Mouse (Mus musculus): ENCODE measurements around the gene Dhx15.

- TF ChIP-seq CTCF (IDR thresholded peaks at IDR 0.05; ENCODE audit: insufficient read depth, low read depth, low read length) (no peak), POLR2A (IDR thresholded peaks at IDR 0.05; ENCODE audit: insufficient read depth, low read depth, low read length) (no peak)
These were observed 71.1 kb downstream of the Dhx15 start for GRCm38 (mm10) chr5:52119192-52119591.
